ENCODE assay signal across 10 mouse cellular contexts in genomic region chr15:83095950-83096349, GRCm38 (mm10). TPM values are rescaled to one million over a fixed set of nuclear protein-coding genes. Genes with fewer than 3 reads are reported as not detected.
DNase-seq lines count a peak whose midpoint lies in the region; ATAC-seq and TF ChIP-seq lines count a peak whose summit lies in the region.
"Had no signal": no experiment of that assay in that cellular context is flagged by ENCODE, and none has a peak within 500 bp of the region (broad histone marks: within the 10 kb centered on the region; RNA-seq: fewer than 3 reads in every experiment).

No protein-coding gene starts in this region.

- H3K4me1 ChIP-seq in lung, adult 2 months (ENCODE audit: control insufficient read depth, insufficient read depth, low read length) = peaks cover 8% of the 10 kb centered on the region

- TF ChIP-seq CTCF in lung, adult 2 months (IDR thresholded peaks at IDR 0.05; ENCODE audit: insufficient read depth, low read length) = peak; percentile 44

- TF ChIP-seq POLR2A in lung, adult 2 months (IDR thresholded peaks at IDR 0.05; ENCODE audit: borderline replicate concordance, extremely low read depth, low read depth, low read length) = no peak

- 43% methylated on average over 2 of the region's 2 CpGs for WGBS in lung, adult 2 months

- DNase-seq in embryo, embryonic 10 days (ENCODE audit: low spot score) = peak; percentile 72
- DNase-seq in embryo, embryonic 9.5 days (ENCODE audit: extremely low spot score) = no peak
- no peak for DNase-seq in lung, adult 2 months
- no peak for DNase-seq in lung, postnatal 10 days
- peak; percentile 55 for DNase-seq in ES-CJ7 (ENCODE audit: low read depth, low spot score)
- no peak for DNase-seq in left cerebral cortex, adult 8-10 months (ENCODE audit: low spot score in 2 of 2)
- no peak for DNase-seq in adrenal gland, postnatal 4 days (ENCODE audit: low spot score in 2 of 2)
- DNase-seq: cerebellum, postnatal 14 days had no signal

- ATAC-seq in megakaryocyte progenitor cell, adult 5-6 weeks (replicated peaks; ENCODE audit: poor library complexity) = peak; percentile 49; the same call in 1 of the 2 replicates

- H3K4me3 ChIP-seq in lung, adult 2 months (replicated peaks; ENCODE audit: extremely low read depth, low read depth, low read length) = no peak overlapping the region
- H3K4me3 ChIP-seq: heart, embryonic 12.5 days had no signal

RNA-seq across cellular contexts. Expression of gene Serhl, which starts 6.6 kb away (rescaled TPM):
- polyA plus RNA-seq in lung, adult 2 months (2012; rRNA removed) = 38.6 and 43.5 TPM in 2 replicates
- total RNA-seq in megakaryocyte progenitor cell, adult 5-6 weeks (2015) = 36.7 and 56.1 TPM in 2 replicates
- total RNA-seq in megakaryocyte progenitor cell, adult 5-6 weeks (2017) = 37.9 and 40.8 TPM in 2 replicates
- total RNA-seq in left cerebral cortex, adult 8-10 months (2022) = 10 to 100 TPM in 2 of 4 experiments, 1 to 10 TPM in 2; 8.6 to 12.4 (median 10.0) TPM
- total RNA-seq in adrenal gland, postnatal 4 days (2021) = 10 to 100 TPM; 71.4 to 76.7 TPM

RNA-seq across cellular contexts. Expression of gene Rrp7a, which starts 26.7 kb away (rescaled TPM):
- 82.1 and 85.3 TPM in 2 replicates for polyA plus RNA-seq in lung, adult 2 months (2012; rRNA removed)
- total RNA-seq in megakaryocyte progenitor cell, adult 5-6 weeks (2015) = 47.7 and 50.9 TPM in 2 replicates
- total RNA-seq in megakaryocyte progenitor cell, adult 5-6 weeks (2017) = 56.3 and 69.6 TPM in 2 replicates
- total RNA-seq in left cerebral cortex, adult 8-10 months (2022) = 100 to 1,000 TPM; 128 to 155 (median 146) TPM
- 100 to 1,000 TPM; 105 to 108 TPM for total RNA-seq in adrenal gland, postnatal 4 days (2021)

RNA-seq across cellular contexts. Expression of gene Poldip3, which starts 53.2 kb away (rescaled TPM):
- 46.5 and 55.8 TPM in 2 replicates for polyA plus RNA-seq in lung, adult 2 months (2012; rRNA removed)
- total RNA-seq in megakaryocyte progenitor cell, adult 5-6 weeks (2015) = 39.8 and 42.4 TPM in 2 replicates
- 83.3 and 100 TPM in 2 replicates for total RNA-seq in megakaryocyte progenitor cell, adult 5-6 weeks (2017)
- 10 to 100 TPM; 93.8 to 98.2 (median 96.0) TPM for total RNA-seq in left cerebral cortex, adult 8-10 months (2022)
- total RNA-seq in adrenal gland, postnatal 4 days (2021) = 100 to 1,000 TPM; 148 to 152 TPM

Comparison
In these comparisons a context has a peak if more than half of its experiments do, and no peak if none do; other contexts are left out.
1. DNase-seq: peak in embryo, embryonic 10 days (single experiment) and ES-CJ7 (single experiment); none in embryo, embryonic 9.5 days (single experiment), lung, adult 2 months (single experiment), lung, postnatal 10 days (single experiment), left cerebral cortex, adult 8-10 months (0 of 2) and adrenal gland, postnatal 4 days (0 of 2).